In genomic region chr5:40952901-40953595, GRCm38 (mm10) we compare ENCODE assay signal across 9 mouse cellular contexts.
DNase-seq lines count a peak whose midpoint lies in the region; ATAC-seq lines count a peak whose summit lies in the region.
"Had no signal": no experiment of that assay in that cellular context is flagged by ENCODE, and none has a peak within 500 bp of the region (broad histone marks: within the 10 kb centered on the region; RNA-seq: fewer than 3 reads in every experiment).

No protein-coding gene starts in this region.

- H3K4me2 ChIP-seq in forebrain, embryonic 15.5 days (replicated peaks) = no peak overlapping the region

- H3K4me3 ChIP-seq in forebrain, embryonic 15.5 days = no peak overlapping the region
- H3K4me3 ChIP-seq: megakaryocyte, embryonic 14.5 days had no signal

- WGBS in forebrain, embryonic 15.5 days = 4% methylated on average over 4 of the region's 4 CpGs

- peak; percentile 8 for DNase-seq in CD4-positive, CD25-positive, alpha-beta regulatory T cell, adult 2 months (ENCODE audit: low read depth, low spot score)
- DNase-seq in c-Kit-positive CD71-positive TER-119-positive erythroid progenitor cells, embryonic 14.5 days (ENCODE audit: low spot score) = peak; percentile 7
- DNase-seq in hindlimb bud, embryonic 11.5 days (ENCODE audit: extremely low spot score, low read depth, low spot score) = peak; percentile 6
- peak; percentile 70 for DNase-seq in left cerebral cortex, adult 11 months (ENCODE audit: low spot score)
- peak; percentile 6 for DNase-seq in skeletal muscle tissue, adult 2 months (ENCODE audit: low read depth, low spot score)

- no peaks in the 10 kb centered on the region for H3K27me3 ChIP-seq in forebrain, embryonic 15.5 days
- H3K27me3 ChIP-seq: megakaryocyte, embryonic 14.5 days had no signal

- ATAC-seq in CD4-positive, CD25-positive, alpha-beta regulatory T cell, adult 4 months = no peak
- ATAC-seq in forebrain, embryonic 15.5 days (replicated peaks) = peak; percentile 99
- peak; percentile 100 for ATAC-seq in megakaryocyte progenitor cell, adult 5-6 weeks (replicated peaks; ENCODE audit: poor library complexity)

- H3K27ac ChIP-seq in forebrain, embryonic 15.5 days (replicated peaks) = no peak overlapping the region

- H3K9ac ChIP-seq in forebrain, embryonic 15.5 days (replicated peaks) = no peak overlapping the region

- H3K9me3 ChIP-seq in forebrain, embryonic 15.5 days = no peaks in the 10 kb centered on the region
- H3K9me3 ChIP-seq: megakaryocyte, embryonic 14.5 days had no signal

- H3K4me1 ChIP-seq in forebrain, embryonic 15.5 days = no peaks in the 10 kb centered on the region

- no peaks in the 10 kb centered on the region for H3K36me3 ChIP-seq in forebrain, embryonic 15.5 days

Comparison
In these comparisons a context has a peak if more than half of its experiments do, and no peak if none do; other contexts are left out.
1. DNase-seq: peak in every context shown above with its lines; median percentile 70 in left cerebral cortex, adult 11 months; 8 in CD4-positive, CD25-positive, alpha-beta regulatory T cell, adult 2 months; 7 in c-Kit-positive CD71-positive TER-119-positive erythroid progenitor cells, embryonic 14.5 days; 6 in hindlimb bud, embryonic 11.5 days; 6 in skeletal muscle tissue, adult 2 months.